Mouse (Mus musculus): Measurements from ENCODE around the gene Fbxl18. TPM values are rescaled to one million over a fixed set of nuclear protein-coding genes. Genes with fewer than 3 reads are reported as not detected.
"Not testable (repeated sequence)": the region's sequence is repeated elsewhere in the genome, so short reads cannot be mapped to it uniquely, and the experiment has no call there.

Fbxl18 gene
- polyA plus RNA-seq, 1 experiment, result 16.5 TPM

GRCm38 (mm10) chr5:142899932-142900533 is 4.8 kb upstream of the Fbxl18 start:
- DNase-seq (ENCODE audit: low read depth), result no peak

GRCm38 (mm10) chr5:142899057-142899601 is 3.9 kb upstream of the Fbxl18 start:
- DNase-seq (ENCODE audit: low read depth), result no peak

- no peak for DNase-seq (ENCODE audit: low read depth)
Measured at GRCm38 (mm10) chr5:142898316-142898715, 3.1 kb upstream of the Fbxl18 start.

GRCm38 (mm10) chr5:142897568-142898248 is 2.5 kb upstream of the Fbxl18 start:
- no peak for DNase-seq (ENCODE audit: low read depth)

GRCm38 (mm10) chr5:142896713-142897112 is 1.5 kb upstream of the Fbxl18 start:
- no peak for DNase-seq (ENCODE audit: low read depth)

- no peak for DNase-seq (ENCODE audit: low read depth)
Measured at GRCm38 (mm10) chr5:142896192-142896591, 971 bp upstream of the Fbxl18 start.

- no peak for DNase-seq (ENCODE audit: low read depth)
Measured at GRCm38 (mm10) chr5:142891396-142891795, 3.8 kb downstream of the Fbxl18 start.

- not testable (repeated sequence) for DNase-seq (ENCODE audit: low read depth)
Measured at GRCm38 (mm10) chr5:142887533-142887932, 7.7 kb downstream of the Fbxl18 start.

- no peak for DNase-seq (ENCODE audit: low read depth)
Measured at GRCm38 (mm10) chr5:142886761-142887160, 8.5 kb downstream of the Fbxl18 start.

- no peak for DNase-seq (ENCODE audit: low read depth)
Measured at GRCm38 (mm10) chr5:142886181-142886580, 9.0 kb downstream of the Fbxl18 start.

GRCm38 (mm10) chr5:142882471-142882870 is 12.8 kb downstream of the Fbxl18 start:
- DNase-seq (ENCODE audit: low read depth), result no peak

GRCm38 (mm10) chr5:142881936-142882335 is 13.3 kb downstream of the Fbxl18 start:
- no peak for DNase-seq (ENCODE audit: low read depth)

GRCm38 (mm10) chr5:142880806-142881516 is 14.3 kb downstream of the Fbxl18 start:
- DNase-seq (ENCODE audit: low read depth), result no peak

- no peak for DNase-seq (ENCODE audit: low read depth)
Measured at GRCm38 (mm10) chr5:142880246-142880645, 15.0 kb downstream of the Fbxl18 start.

- no peak for DNase-seq (ENCODE audit: low read depth)
Measured at GRCm38 (mm10) chr5:142879318-142880175, 15.7 kb downstream of the Fbxl18 start.

GRCm38 (mm10) chr5:142878570-142878969 is 16.7 kb downstream of the Fbxl18 start:
- no peak for DNase-seq (ENCODE audit: low read depth)

- no peak for DNase-seq (ENCODE audit: low read depth)
Measured at GRCm38 (mm10) chr5:142877337-142878280, 17.6 kb downstream of the Fbxl18 start.

GRCm38 (mm10) chr5:142876896-142877295 is 18.3 kb downstream of the Fbxl18 start:
- DNase-seq (ENCODE audit: low read depth), result no peak

GRCm38 (mm10) chr5:142875513-142875905 is 19.7 kb downstream of the Fbxl18 start:
- no peak for DNase-seq (ENCODE audit: low read depth)

GRCm38 (mm10) chr5:142874791-142875512 is 20.3 kb downstream of the Fbxl18 start:
- no peak for DNase-seq (ENCODE audit: low read depth)
